Mouse (Mus musculus): ENCODE measurements around the gene Mgat3. TPM values are rescaled to one million over a fixed set of nuclear protein-coding genes. Genes with fewer than 3 reads are reported as not detected.

Gene Mgat3
- polyA plus RNA-seq, 1 experiment = 79.8 TPM

DNA sequence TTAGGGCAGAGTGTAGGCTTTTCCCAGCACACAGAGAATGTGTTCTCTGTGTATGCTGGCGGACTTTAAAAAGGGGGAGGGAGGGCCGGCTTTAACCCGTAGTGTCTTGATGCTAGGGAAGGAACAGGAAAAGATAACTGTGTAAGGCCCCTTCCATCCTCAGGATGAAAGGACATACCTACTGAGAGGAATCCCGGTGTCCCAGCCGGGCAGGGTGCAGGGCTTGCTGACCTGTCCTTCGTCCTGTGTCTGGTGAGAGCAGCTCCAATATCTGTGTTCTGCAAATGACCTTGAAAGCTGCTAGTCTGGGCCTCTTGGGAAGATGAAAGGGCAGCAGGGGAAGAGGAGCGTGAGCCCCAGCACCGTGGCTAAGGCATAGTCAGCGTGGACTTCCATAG lies 39.1 kb upstream of the Mgat3 start:
- Histone ChIP-seq H3K4me3 (ENCODE audit: insufficient read depth, low read length) (peak overlapping the region; percentile 97; the same call in 1 of the 2 replicates), H3K4me1 (ENCODE audit: control insufficient read depth, insufficient read depth, low read length) (peaks cover 18% of the 10 kb centered on the region), H3K27ac (ENCODE audit: insufficient read depth, low read length) (peak overlapping the region; percentile 95)
- no peak for TF ChIP-seq POLR2A (IDR thresholded peaks at IDR 0.05; ENCODE audit: extremely low read depth, insufficient read depth, low read length)
- no peak for TF ChIP-seq CTCF (IDR thresholded peaks at IDR 0.05; ENCODE audit: extremely low read depth, insufficient read depth, low read length)

DNA sequence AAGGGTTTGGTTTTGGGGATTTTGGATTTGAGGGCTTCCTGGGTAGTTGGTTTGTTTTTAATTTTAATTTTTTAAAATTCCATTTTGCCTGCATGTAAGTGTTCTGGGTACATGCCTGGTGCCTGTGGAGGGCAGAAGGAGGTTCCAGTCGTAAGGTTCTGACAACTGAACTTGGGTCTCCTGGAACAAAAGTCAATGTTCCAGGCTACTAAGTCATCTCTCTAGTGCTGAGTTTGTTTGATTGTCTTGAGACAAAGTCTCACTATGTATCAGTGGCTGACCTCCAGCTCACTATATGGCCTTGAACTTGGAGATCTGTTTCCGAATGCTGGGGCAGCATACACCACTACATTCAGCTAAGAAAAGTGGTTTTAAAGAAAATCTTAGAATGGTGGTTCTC lies 38.0 kb upstream of the Mgat3 start:
- H3K4me3 ChIP-seq (ENCODE audit: insufficient read depth, low read length) = no peak overlapping the region
- H3K27ac ChIP-seq (ENCODE audit: insufficient read depth, low read length) = no peak overlapping the region
- TF ChIP-seq POLR2A (IDR thresholded peaks at IDR 0.05; ENCODE audit: extremely low read depth, insufficient read depth, low read length) (no peak), CTCF (IDR thresholded peaks at IDR 0.05; ENCODE audit: extremely low read depth, insufficient read depth, low read length) (no peak)
- peaks cover 18% of the 10 kb centered on the region for H3K4me1 ChIP-seq (ENCODE audit: control insufficient read depth, insufficient read depth, low read length)

- Histone ChIP-seq H3K4me3 (ENCODE audit: insufficient read depth, low read length) (no peak overlapping the region), H3K4me1 (ENCODE audit: control insufficient read depth, insufficient read depth, low read length) (peaks cover 18% of the 10 kb centered on the region), H3K27ac (ENCODE audit: insufficient read depth, low read length) (no peak overlapping the region)
- TF ChIP-seq POLR2A (IDR thresholded peaks at IDR 0.05; ENCODE audit: extremely low read depth, insufficient read depth, low read length) = no peak
These were observed 36.9 kb upstream of the Mgat3 start for GRCm38 (mm10) chr15:80136645-80137044.

GRCm38 (mm10) chr15:80137945-80138791 lies 35.4 kb upstream of the Mgat3 start:
- Histone ChIP-seq H3K27ac (ENCODE audit: insufficient read depth, low read length) (peak overlapping the region; percentile 8; the same call in 1 of the 2 replicates), H3K4me3 (ENCODE audit: insufficient read depth, low read length) (no peak overlapping the region), H3K4me1 (ENCODE audit: control insufficient read depth, insufficient read depth, low read length) (peaks cover 18% of the 10 kb centered on the region)
- no peak for TF ChIP-seq POLR2A (IDR thresholded peaks at IDR 0.05; ENCODE audit: extremely low read depth, insufficient read depth, low read length)
- TF ChIP-seq CTCF (IDR thresholded peaks at IDR 0.05; ENCODE audit: extremely low read depth, insufficient read depth, low read length) = no peak

GRCm38 (mm10) chr15:80140302-80140701 lies 33.2 kb upstream of the Mgat3 start:
- no peak for TF ChIP-seq POLR2A (IDR thresholded peaks at IDR 0.05; ENCODE audit: extremely low read depth, insufficient read depth, low read length)
- no peak for TF ChIP-seq CTCF (IDR thresholded peaks at IDR 0.05; ENCODE audit: extremely low read depth, insufficient read depth, low read length)
- Histone ChIP-seq H3K4me1 (ENCODE audit: control insufficient read depth, insufficient read depth, low read length) (peaks cover 11% of the 10 kb centered on the region), H3K4me3 (ENCODE audit: insufficient read depth, low read length) (no peak overlapping the region), H3K27ac (ENCODE audit: insufficient read depth, low read length) (no peak overlapping the region)

- Histone ChIP-seq H3K4me1 (ENCODE audit: control insufficient read depth, insufficient read depth, low read length) (peaks cover 11% of the 10 kb centered on the region), H3K27ac (ENCODE audit: insufficient read depth, low read length) (no peak overlapping the region), H3K4me3 (ENCODE audit: insufficient read depth, low read length) (no peak overlapping the region)
- TF ChIP-seq CTCF (IDR thresholded peaks at IDR 0.05; ENCODE audit: extremely low read depth, insufficient read depth, low read length) (no peak), POLR2A (IDR thresholded peaks at IDR 0.05; ENCODE audit: extremely low read depth, insufficient read depth, low read length) (no peak)
These were observed 32.6 kb upstream of the Mgat3 start for GRCm38 (mm10) chr15:80140878-80141277.

- TF ChIP-seq CTCF (IDR thresholded peaks at IDR 0.05; ENCODE audit: extremely low read depth, insufficient read depth, low read length) = 0 out of 2 replicates have a peak, but pooled peaks have one; percentile 9
- no peak for TF ChIP-seq POLR2A (IDR thresholded peaks at IDR 0.05; ENCODE audit: extremely low read depth, insufficient read depth, low read length)
- H3K27ac ChIP-seq (ENCODE audit: insufficient read depth, low read length) = no peak overlapping the region
- no peak overlapping the region for H3K4me3 ChIP-seq (ENCODE audit: insufficient read depth, low read length)
- H3K4me1 ChIP-seq (ENCODE audit: control insufficient read depth, insufficient read depth, low read length) = peaks cover 10% of the 10 kb centered on the region
These were observed 31.4 kb upstream of the Mgat3 start for GRCm38 (mm10) chr15:80142130-80142529.

DNA sequence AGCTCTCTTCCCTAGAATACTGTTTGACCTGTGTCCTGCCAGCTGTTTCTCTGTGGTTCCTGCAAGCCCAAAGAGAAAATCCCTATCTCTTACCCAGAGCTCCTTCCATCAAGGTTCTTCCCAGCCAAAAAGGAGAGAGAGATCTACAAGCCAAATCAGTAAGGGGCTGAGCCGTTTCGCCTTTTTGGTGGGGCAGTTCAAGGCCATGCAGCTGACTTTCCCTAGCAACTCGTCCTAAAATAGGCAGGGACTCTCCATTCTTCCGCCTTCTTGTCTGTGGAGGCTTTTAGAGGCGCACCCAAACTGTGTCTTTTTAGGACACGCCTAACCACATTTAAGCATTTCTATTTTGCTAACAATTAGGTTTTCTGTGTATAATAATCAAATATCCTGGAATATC lies 29.8 kb upstream of the Mgat3 start:
- TF ChIP-seq CTCF (IDR thresholded peaks at IDR 0.05; ENCODE audit: extremely low read depth, insufficient read depth, low read length) = no peak
- no peak for TF ChIP-seq POLR2A (IDR thresholded peaks at IDR 0.05; ENCODE audit: extremely low read depth, insufficient read depth, low read length)
- H3K4me3 ChIP-seq (ENCODE audit: insufficient read depth, low read length) = no peak overlapping the region
- H3K4me1 ChIP-seq (ENCODE audit: control insufficient read depth, insufficient read depth, low read length) = peaks cover 5% of the 10 kb centered on the region; the same call in 1 of the 2 replicates
- no peak overlapping the region for H3K27ac ChIP-seq (ENCODE audit: insufficient read depth, low read length)

GRCm38 (mm10) chr15:80145397-80145796 lies 28.1 kb upstream of the Mgat3 start:
- Histone ChIP-seq H3K4me3 (ENCODE audit: insufficient read depth, low read length) (no peak overlapping the region), H3K27ac (ENCODE audit: insufficient read depth, low read length) (no peak overlapping the region), H3K4me1 (ENCODE audit: control insufficient read depth, insufficient read depth, low read length) (peaks cover 2% of the 10 kb centered on the region; the same call in 1 of the 2 replicates)
- TF ChIP-seq CTCF (IDR thresholded peaks at IDR 0.05; ENCODE audit: extremely low read depth, insufficient read depth, low read length) = no peak
- TF ChIP-seq POLR2A (IDR thresholded peaks at IDR 0.05; ENCODE audit: extremely low read depth, insufficient read depth, low read length) = no peak

- Histone ChIP-seq H3K27ac (ENCODE audit: insufficient read depth, low read length) (no peak overlapping the region), H3K4me1 (ENCODE audit: control insufficient read depth, insufficient read depth, low read length) (peaks cover 2% of the 10 kb centered on the region; the same call in 1 of the 2 replicates), H3K4me3 (ENCODE audit: insufficient read depth, low read length) (no peak overlapping the region)
- TF ChIP-seq POLR2A (IDR thresholded peaks at IDR 0.05; ENCODE audit: extremely low read depth, insufficient read depth, low read length) (no peak), CTCF (IDR thresholded peaks at IDR 0.05; ENCODE audit: extremely low read depth, insufficient read depth, low read length) (no peak)
These were observed 27.4 kb upstream of the Mgat3 start for GRCm38 (mm10) chr15:80146153-80146552.

All from cortical plate, adult 2 months (tissue).